Mouse (Mus musculus): ENCODE data around the gene Grm4. TPM values are rescaled to one million over a fixed set of nuclear protein-coding genes. Genes with fewer than 3 reads are reported as not detected.
A peak's percentile ranks its signal among the peaks of the same experiment; 100 is the strongest.

Gene Grm4
- total and polyA plus RNA-seq, 3 experiments = 0.06 TPM; not detected in 2

DNA sequence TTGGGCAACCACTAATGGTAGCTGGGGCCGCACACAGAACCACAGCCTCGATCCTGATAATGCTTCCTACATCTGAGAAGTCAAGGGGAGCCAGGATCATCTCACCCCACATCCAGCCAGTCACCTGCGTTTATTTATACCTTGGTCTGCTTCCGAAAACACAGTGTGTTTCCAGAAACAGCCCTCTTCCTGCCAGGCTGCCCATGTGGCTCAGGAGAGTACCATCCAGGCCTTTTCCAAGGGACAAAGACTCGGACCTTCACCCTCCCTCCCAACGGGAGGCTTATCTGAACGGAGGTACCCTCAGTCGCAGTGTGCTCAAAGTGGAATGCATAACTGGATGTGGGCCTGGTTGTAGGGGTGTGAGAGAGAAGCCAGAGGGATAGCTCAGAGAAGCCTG is 68.2 kb downstream of the Grm4 start:
- Histone ChIP-seq H3K4me3 (ENCODE audit: control insufficient read depth in 1 of 2, insufficient read depth in 1 of 2, low read depth in 2 of 2, low read length in 2 of 2) (no peak overlapping the region), H3K9me3 (replicated peaks; ENCODE audit: insufficient read depth, low read length) (no peaks in the 10 kb centered on the region), H3K4me1 (ENCODE audit: control insufficient read depth in 1 of 2, insufficient read depth in 2 of 2, low read length in 2 of 2) (no peaks in the 10 kb centered on the region), H3K27me3 (ENCODE audit: control insufficient read depth in 1 of 2, insufficient read depth in 2 of 2, low read length in 2 of 2) (no peaks in the 10 kb centered on the region), H3K36me3 (ENCODE audit: control insufficient read depth in 1 of 2, insufficient read depth in 2 of 2, low read length in 2 of 2) (no peaks in the 10 kb centered on the region), H3K79me2 (ENCODE audit: control insufficient read depth, insufficient read depth, low read length, poor library complexity) (no peaks in the 10 kb centered on the region), H3K9ac (ENCODE audit: control insufficient read depth, low read depth, low read length, poor library complexity, severe bottlenecking) (no peak overlapping the region), H3K27ac (ENCODE audit: control insufficient read depth, low read depth, low read length) (no peak overlapping the region)
- TF ChIP-seq MEF2A (IDR thresholded peaks at IDR 0.05; ENCODE audit: extremely low read depth, insufficient replicate concordance, low read depth, low read length, poor library complexity, severe bottlenecking) (no peak), GABPA (IDR thresholded peaks at IDR 0.05; ENCODE audit: low read depth, low read length) (no peak)
- DNase-seq (ENCODE audit: low read depth, low spot score) = no peak

DNA sequence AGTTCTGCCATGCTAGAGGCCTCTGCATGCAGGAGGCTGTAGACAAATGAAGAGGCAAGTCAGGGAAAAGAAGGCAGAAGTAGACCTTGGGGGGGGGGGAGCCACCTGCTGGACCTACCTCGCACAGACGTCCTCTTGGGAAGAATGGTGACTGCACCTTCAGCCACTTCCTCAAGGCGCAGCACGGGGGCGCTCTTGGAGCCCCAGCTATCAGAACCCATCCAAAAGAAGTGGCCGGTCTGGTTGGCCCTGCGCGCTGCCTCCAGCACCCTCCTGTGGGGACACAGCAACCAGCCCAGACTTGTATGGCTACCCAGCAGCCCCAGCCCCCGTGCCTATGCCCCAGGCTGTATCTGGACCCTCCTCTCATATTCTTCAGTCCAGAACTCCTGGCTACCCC is 69.4 kb downstream of the Grm4 start:
- Histone ChIP-seq H3K27me3 (ENCODE audit: control insufficient read depth in 1 of 2, insufficient read depth in 2 of 2, low read length in 2 of 2) (no peaks in the 10 kb centered on the region), H3K9me3 (replicated peaks; ENCODE audit: insufficient read depth, low read length) (no peaks in the 10 kb centered on the region), H3K4me1 (ENCODE audit: control insufficient read depth in 1 of 2, insufficient read depth in 2 of 2, low read length in 2 of 2) (no peaks in the 10 kb centered on the region), H3K27ac (ENCODE audit: control insufficient read depth, low read depth, low read length) (no peak overlapping the region), H3K4me3 (ENCODE audit: control insufficient read depth in 1 of 2, insufficient read depth in 1 of 2, low read depth in 2 of 2, low read length in 2 of 2) (no peak overlapping the region), H3K9ac (ENCODE audit: control insufficient read depth, low read depth, low read length, poor library complexity, severe bottlenecking) (no peak overlapping the region), H3K36me3 (ENCODE audit: control insufficient read depth in 1 of 2, insufficient read depth in 2 of 2, low read length in 2 of 2) (no peaks in the 10 kb centered on the region), H3K79me2 (ENCODE audit: control insufficient read depth, insufficient read depth, low read length, poor library complexity) (no peaks in the 10 kb centered on the region)
- no peak for TF ChIP-seq CHD2 (IDR thresholded peaks at IDR 0.05; ENCODE audit: low read length)
- no peak for TF ChIP-seq JUND (IDR thresholded peaks at IDR 0.05; ENCODE audit: low read depth, low read length)
- no peak for TF ChIP-seq POLR2AphosphoS2 (IDR thresholded peaks at IDR 0.05; ENCODE audit: low read length)
- no peak for TF ChIP-seq EP300 (IDR thresholded peaks at IDR 0.05; ENCODE audit: low read depth in 1 of 2, low read length in 2 of 2)
- TF ChIP-seq CTCF (IDR thresholded peaks at IDR 0.05 in 2 of 3, conservative IDR thresholded peaks at IDR 0.05 in 1 of 3; ENCODE audit: control insufficient read depth in 1 of 3, insufficient read depth in 1 of 3, low read depth in 2 of 3, low read length in 3 of 3, poor library complexity in 1 of 3, severe bottlenecking in 1 of 3) = peak in 2 of 3 experiments; percentile 31 to 32; a peak in 5 of 6 replicates
- TF ChIP-seq ZKSCAN1 (IDR thresholded peaks at IDR 0.05; ENCODE audit: low read depth, low read length) = no peak
- TF ChIP-seq USF2 (IDR thresholded peaks at IDR 0.05; ENCODE audit: borderline replicate concordance in 1 of 2, insufficient read depth in 1 of 2, low read depth in 1 of 2, low read length in 2 of 2) = no peak
- TF ChIP-seq ZNF384 (IDR thresholded peaks at IDR 0.05; ENCODE audit: low read depth, low read length) = no peak
- TF ChIP-seq CHD1 (IDR thresholded peaks at IDR 0.05; ENCODE audit: low read depth, low read length) = no peak
- DNase-seq (ENCODE audit: low read depth, low spot score) = no peak

DNA sequence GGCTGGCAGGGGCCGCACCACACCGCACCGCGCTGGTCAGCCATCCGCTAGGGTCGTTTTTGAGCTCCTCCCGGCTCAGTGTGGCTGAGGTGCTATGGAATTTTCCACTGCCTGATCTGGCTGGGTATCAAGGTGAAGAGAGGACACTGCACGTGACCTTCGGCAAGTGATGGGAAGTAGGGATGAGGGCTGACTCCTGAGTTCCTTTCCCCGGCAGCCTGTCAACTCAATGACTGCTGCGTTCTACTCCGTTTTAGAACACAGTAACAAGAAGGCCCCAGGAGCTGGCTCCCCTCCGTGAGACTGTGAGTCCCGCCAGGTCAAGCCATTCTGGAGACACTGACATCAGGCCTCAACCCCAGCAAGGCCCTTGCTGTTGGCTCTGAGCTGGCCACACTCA is 70.0 kb downstream of the Grm4 start:
- no peaks in the 10 kb centered on the region for H3K9me3 ChIP-seq (replicated peaks; ENCODE audit: insufficient read depth, low read length)
- no peaks in the 10 kb centered on the region for H3K36me3 ChIP-seq (ENCODE audit: control insufficient read depth in 1 of 2, insufficient read depth in 2 of 2, low read length in 2 of 2)
- no peak overlapping the region for H3K9ac ChIP-seq (ENCODE audit: control insufficient read depth, low read depth, low read length, poor library complexity, severe bottlenecking)
- no peaks in the 10 kb centered on the region for H3K4me1 ChIP-seq (ENCODE audit: control insufficient read depth in 1 of 2, insufficient read depth in 2 of 2, low read length in 2 of 2)
- H3K27ac ChIP-seq (ENCODE audit: control insufficient read depth, low read depth, low read length) = no peak overlapping the region
- no peaks in the 10 kb centered on the region for H3K79me2 ChIP-seq (ENCODE audit: control insufficient read depth, insufficient read depth, low read length, poor library complexity)
- no peak for DNase-seq (ENCODE audit: low read depth, low spot score)
- no peak for TF ChIP-seq MAFK (IDR thresholded peaks at IDR 0.05; ENCODE audit: borderline replicate concordance, low read depth, low read length)
- no peak overlapping the region for H3K4me3 ChIP-seq (ENCODE audit: control insufficient read depth in 1 of 2, insufficient read depth in 1 of 2, low read depth in 2 of 2, low read length in 2 of 2)
- no peaks in the 10 kb centered on the region for H3K27me3 ChIP-seq (ENCODE audit: control insufficient read depth in 1 of 2, insufficient read depth in 2 of 2, low read length in 2 of 2)
